Mouse (Mus musculus) CH12.LX (cell line): ENCODE results near the gene Olfr1263. TPM values are rescaled to one million over a fixed set of nuclear protein-coding genes. Genes with fewer than 3 reads are reported as not detected.

Source experiments
- DNase-seq: peaks from one replicate; pipeline ENCODE4 v3.0.0-alpha.2; 2013; ENCODE audit errors: extremely low read depth
- H3K27ac ChIP-seq: 2 replicates; pipeline ENCODE4 v1.5.1; 2012; ENCODE audit warnings: low read depth, mild to moderate bottlenecking, control low read depth, moderate library complexity; ENCODE audit not compliant: insufficient read depth
- H3K27me3 ChIP-seq: replicated peaks from 2 replicates; pipeline ENCODE3; 2012; ENCODE audit warnings: inconsistent platforms
- H3K36me3 ChIP-seq, 2 experiments: replicated peaks in 1 of 2; 2 replicates each; pipeline versions ENCODE3 to v1.6.1; 2012; ENCODE audit warnings: inconsistent platforms in 1 of 2, low read length in 1 of 2, mild to moderate bottlenecking in 1 of 2, mixed read lengths in 1 of 2, moderate library complexity in 1 of 2; ENCODE audit not compliant: control insufficient read depth in 1 of 2, insufficient read depth in 1 of 2
- H3K4me1 ChIP-seq, 2 experiments: 2 replicates each; pipeline ENCODE4 v1.6.1; 2012; ENCODE audit warnings: inconsistent platforms in 1 of 2, moderate library complexity in 1 of 2; ENCODE audit not compliant: insufficient read depth in 2 of 2, control insufficient read depth in 1 of 2
- H3K4me2 ChIP-seq: 2 replicates; pipeline ENCODE4 v1.6.1; 2012; ENCODE audit warnings: low read depth, mild to moderate bottlenecking, control low read depth; ENCODE audit not compliant: poor library complexity, insufficient read depth, severe bottlenecking
- H3K4me3 ChIP-seq, 3 experiments: fragments of 150-350 bp in 1 of 3; sonication (generic) in 1 of 3; replicated peaks in 1 of 3; 2 replicates each; pipeline versions ENCODE3 to v1.5.1; 2011 to 2012; ENCODE audit warnings: low read depth in 2 of 3, low read length in 2 of 3, mild to moderate bottlenecking in 2 of 3, moderate library complexity in 2 of 3, control low read depth in 1 of 3, improper control_type of control experiment in 1 of 3, inconsistent platforms in 1 of 3, mixed read lengths in 1 of 3; ENCODE audit not compliant: poor library complexity in 1 of 3
- H3K79me2 ChIP-seq: replicated peaks from 2 replicates; pipeline ENCODE4 v1.6.1; 2012; ENCODE audit warnings: mild to moderate bottlenecking, moderate library complexity; ENCODE audit not compliant: control insufficient read depth, poor library complexity, insufficient read depth, severe bottlenecking; ENCODE audit errors: extremely low read depth
- H3K9ac ChIP-seq: 2 replicates; pipeline ENCODE4 v1.6.1; 2012; ENCODE audit warnings: low read depth, mild to moderate bottlenecking, control low read depth, moderate library complexity; ENCODE audit not compliant: insufficient read depth
- H3K9me3 ChIP-seq: replicated peaks from 2 replicates; pipeline ENCODE3; 2012; ENCODE audit warnings: low read length, inconsistent platforms, mixed read lengths
- ELF1 ChIP-seq: IDR thresholded peaks from 2 replicates; pipeline ENCODE4 v1.6.1; 2014; ENCODE audit warnings: low read depth, mild to moderate bottlenecking, inconsistent platforms, low read length, improper control_type of control experiment
- EP300 ChIP-seq: IDR thresholded peaks from 2 replicates; pipeline ENCODE4 v1.6.1; 2011; ENCODE audit warnings: low read length, improper control_type of control experiment
- IRF4 ChIP-seq: IDR thresholded peaks from 2 replicates; pipeline ENCODE4 v1.6.1; 2014; ENCODE audit warnings: low read depth, mild to moderate bottlenecking, inconsistent platforms, low read length, improper control_type of control experiment
- JUN ChIP-seq: IDR thresholded peaks from 2 replicates; pipeline ENCODE4 v1.6.1; 2011; ENCODE audit warnings: low read depth, mild to moderate bottlenecking, low read length, improper control_type of control experiment, moderate library complexity; ENCODE audit not compliant: insufficient read depth
- PAX5 ChIP-seq: IDR thresholded peaks from 2 replicates; pipeline ENCODE4 v1.6.1; 2012; ENCODE audit warnings: low read length, inconsistent platforms, mixed read lengths
- POLR2A ChIP-seq: IDR thresholded peaks from 2 replicates; pipeline ENCODE4 v1.6.1; 2011; ENCODE audit warnings: low read depth, mild to moderate bottlenecking, improper control_type of control experiment, low read length
- RCOR1 ChIP-seq: conservative IDR thresholded peaks from 2 replicates; pipeline ENCODE4 v1.6.1; 2012; ENCODE audit warnings: low read depth, mild to moderate bottlenecking, inconsistent platforms, low read length, improper control_type of control experiment
- dilution Hi-C: fragments of 300-500 bp; cut with MboI; formaldehyde crosslinking; loops from 2 replicates; pipeline ENCODE4 v1.14.3; 2020; ENCODE audit warnings: low sequenced_read_pairs; ENCODE audit not compliant: extremely low pct_unique_long_range_greater_than_20kb, extremely low pct_ligation_motif_present
- in situ Hi-C: fragments of 300-500 bp; cut with MboI; formaldehyde crosslinking; loops from 3 replicates; pipeline ENCODE4 v1.14.3; 2019; ENCODE audit warnings: low sequenced_read_pairs, low pct_ligation_motif_present, low pct_unique_long_range_greater_than_20kb, mixed read lengths
- polyA plus RNA-seq: library from polyadenylated mRNA; unstranded; fragments of >175 nt; gene quantifications from 2 replicates; pipeline ENCODE4 v1.2.1, GENCODE M21; 2012; ENCODE audit warnings: low read depth; ENCODE audit not compliant: insufficient read length
- total RNA-seq, 2 experiments: library from RNA; depleted of rRNA; stranded (reverse); fragments of 300-350 nt in 1 of 2; fragments of >200 nt in 1 of 2; gene quantifications; 2 replicates each; pipeline ENCODE4 v1.2.3; 2012 to 2014

Olfr1263 gene
- total RNA-seq (2012; rRNA removed) (not detected in 2 replicates), total RNA-seq (2014; rRNA removed) (not detected in 2 replicates), polyA plus RNA-seq (not detected in 2 replicates)

DNA sequence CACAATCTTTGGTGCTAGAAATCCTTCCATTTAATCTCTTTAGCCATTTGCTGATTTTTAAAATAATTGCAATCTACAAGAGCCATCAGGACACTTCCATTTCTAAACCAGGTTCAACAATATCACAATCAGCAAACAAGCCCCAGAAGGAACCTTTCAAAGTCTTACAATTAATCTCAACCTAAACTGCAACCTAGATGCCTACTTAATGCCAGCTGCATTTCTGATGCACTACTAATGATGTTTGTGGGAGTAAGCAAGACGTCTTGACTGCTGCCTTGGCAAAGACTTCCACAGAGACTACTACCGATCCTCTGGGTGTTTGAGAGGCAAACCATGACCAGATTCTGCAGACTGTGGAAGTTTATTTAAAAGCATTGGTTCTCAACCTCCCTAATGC lies at the start of gene Olfr1263:
Gene Olfr1263, plus strand, starts transcription at position 301 of the 400 bp plus-strand sequence.
- Histone ChIP-seq H3K36me3 (no peaks in the 10 kb centered on the region), H3K27ac (no peak within 1 kb of the TSS), H3K4me3 (no peak within 1 kb of the TSS), H3K79me2 (no peaks in the 10 kb centered on the region), H3K4me2 (no peak within 1 kb of the TSS)
- in situ Hi-C loops = no loop called here
- DNase-seq = no peak
- dilution Hi-C loops = no loop called here
- no peak for TF ChIP-seq PAX5
- TF ChIP-seq, all 38 proteins: peak for 0
- H3K4me1 ChIP-seq = peaks cover 0 to 6% of the 10 kb centered on the region in 2 experiments; a peak in 2 of 4 replicates
- H3K9ac ChIP-seq = no peak within 1 kb of the TSS
- H3K9me3 ChIP-seq = no peaks in the 10 kb centered on the region
- no peaks in the 10 kb centered on the region for H3K27me3 ChIP-seq

DNA sequence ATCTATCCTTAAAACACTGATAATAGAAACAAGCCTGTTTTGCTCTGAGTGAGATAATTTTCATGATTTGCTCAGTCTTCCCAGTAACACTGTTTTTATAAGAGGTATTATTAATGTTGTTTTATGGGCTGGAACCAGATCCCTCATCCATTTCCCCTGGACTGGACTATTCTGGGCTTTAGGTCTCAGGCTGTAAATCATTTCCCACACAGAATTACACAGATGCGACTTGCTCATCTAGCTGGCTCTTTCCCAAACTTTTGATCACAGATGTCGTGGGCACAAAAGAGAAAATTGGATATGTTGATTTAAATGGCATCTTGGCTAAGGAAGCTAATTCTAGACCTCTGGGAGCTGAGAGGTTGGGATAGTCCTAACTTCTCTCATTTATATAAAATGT lies 37.7 kb upstream of the Olfr1263 start, which contains the start of gene Olfr1260:
Gene Olfr1260, plus strand, starts transcription at position 157 of the 400 bp plus-strand sequence.
- no peak for DNase-seq
- no peaks in the 10 kb centered on the region for H3K4me1 ChIP-seq
- no peaks in the 10 kb centered on the region for H3K79me2 ChIP-seq
- H3K9me3 ChIP-seq = no peaks in the 10 kb centered on the region
- TF ChIP-seq ELF1 = no peak
- TF ChIP-seq, all 38 proteins: peak for 0
- Histone ChIP-seq H3K27ac (no peak within 1 kb of the TSS), H3K4me2 (peak within 1 kb of the TSS; percentile 40; the same call in 1 of the 2 replicates), H3K27me3 (no peaks in the 10 kb centered on the region), H3K36me3 (no peaks in the 10 kb centered on the region), H3K9ac (no peak within 1 kb of the TSS), H3K4me3 (no peak within 1 kb of the TSS)
- dilution Hi-C loops (no loop called here), in situ Hi-C loops (no loop called here)

DNA sequence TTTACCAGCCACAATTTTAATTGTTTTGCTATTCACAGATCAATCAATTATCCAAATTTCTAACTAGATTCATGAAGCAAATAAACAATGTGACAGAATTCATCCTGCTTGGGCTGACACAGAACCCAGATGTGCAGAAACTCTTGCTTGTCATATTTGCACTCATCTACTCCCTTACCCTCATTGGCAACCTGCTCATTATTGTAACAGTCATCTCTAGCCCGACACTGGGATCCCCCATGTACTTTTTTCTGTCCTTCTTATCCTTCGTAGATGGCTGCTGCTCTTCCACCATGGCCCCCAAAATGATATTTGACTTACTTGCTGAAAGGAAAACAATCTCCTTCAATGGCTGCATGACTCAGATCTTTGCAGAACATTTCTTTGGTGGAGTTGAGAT lies 34.2 kb upstream of the Olfr1263 start:
- no peaks in the 10 kb centered on the region for H3K4me1 ChIP-seq
- no peak overlapping the region for H3K4me3 ChIP-seq
- H3K27me3 ChIP-seq = no peaks in the 10 kb centered on the region
- peak overlapping the region; percentile 32 for H3K9ac ChIP-seq
- TF ChIP-seq JUN = no peak
- TF ChIP-seq POLR2A = no peak
- peak; percentile 54 for TF ChIP-seq IRF4
- 0 out of 2 replicates have a peak, but pooled peaks have one; percentile 56 for TF ChIP-seq RCOR1
- TF ChIP-seq EP300 = peak; percentile 46
- peak overlapping the region; percentile 81 for H3K27ac ChIP-seq
- no peaks in the 10 kb centered on the region for H3K36me3 ChIP-seq
- dilution Hi-C loops = no loop called here
- H3K9me3 ChIP-seq = no peaks in the 10 kb centered on the region
- peak; percentile 2 for DNase-seq
- H3K4me2 ChIP-seq = peak overlapping the region; percentile 40
- H3K79me2 ChIP-seq = no peaks in the 10 kb centered on the region
- in situ Hi-C loops = no loop called here
